Mouse (Mus musculus) intestine, embryonic 16.5 days (tissue): ENCODE measurements around the gene Cdk14. TPM values are rescaled to one million over a fixed set of nuclear protein-coding genes. Genes with fewer than 3 reads are reported as not detected.
A peak's percentile ranks its signal among the peaks of the same experiment; 100 is the strongest.

Source experiments
- ATAC-seq: fragments of 200-750 bp; cut with Nextera tagmentation; 2 replicates; pipeline ENCODE4 v1.8.0; 2017; ENCODE audit warnings: moderate TSS enrichment, moderate library complexity
- H3K27ac ChIP-seq: fragments of 300-500 bp; sonication (generic); 2 replicates; pipeline ENCODE4 v1.5.1; 2014; ENCODE audit warnings: mild to moderate bottlenecking, low read length
- H3K27me3 ChIP-seq: fragments of 300-500 bp; sonication (generic); replicated peaks from 2 replicates; pipeline ENCODE4 v1.6.1; 2014; ENCODE audit warnings: low read length, control low read depth, mixed read lengths; ENCODE audit not compliant: control insufficient read depth, insufficient read depth
- H3K36me3 ChIP-seq: fragments of 300-500 bp; sonication (generic); 2 replicates; pipeline ENCODE4 v1.6.1; 2014; ENCODE audit warnings: low read length, control low read depth; ENCODE audit not compliant: control insufficient read depth, insufficient read depth
- H3K4me1 ChIP-seq: fragments of 300-500 bp; sonication (generic); 2 replicates; pipeline ENCODE4 v1.6.1; 2014; ENCODE audit warnings: low read length, control low read depth, mixed read lengths; ENCODE audit not compliant: control insufficient read depth, insufficient read depth
- H3K4me2 ChIP-seq: fragments of 300-500 bp; sonication (generic); 2 replicates; pipeline ENCODE4 v1.6.1; 2014; ENCODE audit warnings: low read depth, low read length, control low read depth
- H3K4me3 ChIP-seq: fragments of 300-500 bp; sonication (generic); 2 replicates; pipeline ENCODE4 v1.5.1; 2014; ENCODE audit warnings: mild to moderate bottlenecking, low read length
- H3K9ac ChIP-seq: fragments of 300-500 bp; sonication (generic); 2 replicates; pipeline ENCODE4 v1.6.1; 2014; ENCODE audit warnings: low read depth, low read length
- H3K9me3 ChIP-seq: fragments of 300-500 bp; sonication (generic); 2 replicates; pipeline ENCODE4 v1.6.1; 2016; ENCODE audit warnings: low read length, control low read depth; ENCODE audit not compliant: control insufficient read depth
- WGBS: fragments of 180-500 bp; shearing (Covaris S2); extraction: QIAGEN DNeasy Blood & Tissue Kit; methylation state at CpG from one replicate; pipeline ENCODE4 v1.1.7; 2014; 5-methylcytosine and 5-hydroxymethylcytosine counted together
- polyA plus RNA-seq: library from polyadenylated mRNA; unstranded; fragments of >200 nt; fragmentation: Nextera tagmentation; extraction: Ambion mirVana; gene quantifications from 2 replicates; pipeline ENCODE4 v1.2.1, GENCODE M21; 2015

The Cdk14 gene
- polyA plus RNA-seq, 1 experiment from 2014 or later = 8.9 TPM

DNA sequence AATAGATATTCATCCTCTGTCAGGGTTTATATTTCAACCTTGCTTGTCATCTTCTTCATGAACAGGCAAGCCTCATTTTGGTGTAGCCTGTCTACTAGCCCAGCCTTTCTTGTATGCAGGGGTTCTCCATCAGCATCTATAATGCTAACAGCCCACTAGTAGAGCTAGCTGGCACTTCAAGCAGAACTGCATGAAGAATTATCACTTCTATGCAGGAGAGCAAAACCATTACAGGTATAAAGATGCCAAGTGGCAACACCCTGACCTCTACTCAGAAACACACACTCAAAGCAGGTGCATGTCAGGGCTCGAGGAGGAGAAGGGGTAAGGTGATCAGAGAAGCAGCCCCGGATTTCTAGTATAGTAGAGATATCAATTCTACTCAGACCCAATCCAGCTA is 155.4 kb downstream of the Cdk14 start:
- H3K27me3 ChIP-seq = no peaks in the 10 kb centered on the region
- WGBS = 56% methylated on average over 2 of the region's 2 CpGs

DNA sequence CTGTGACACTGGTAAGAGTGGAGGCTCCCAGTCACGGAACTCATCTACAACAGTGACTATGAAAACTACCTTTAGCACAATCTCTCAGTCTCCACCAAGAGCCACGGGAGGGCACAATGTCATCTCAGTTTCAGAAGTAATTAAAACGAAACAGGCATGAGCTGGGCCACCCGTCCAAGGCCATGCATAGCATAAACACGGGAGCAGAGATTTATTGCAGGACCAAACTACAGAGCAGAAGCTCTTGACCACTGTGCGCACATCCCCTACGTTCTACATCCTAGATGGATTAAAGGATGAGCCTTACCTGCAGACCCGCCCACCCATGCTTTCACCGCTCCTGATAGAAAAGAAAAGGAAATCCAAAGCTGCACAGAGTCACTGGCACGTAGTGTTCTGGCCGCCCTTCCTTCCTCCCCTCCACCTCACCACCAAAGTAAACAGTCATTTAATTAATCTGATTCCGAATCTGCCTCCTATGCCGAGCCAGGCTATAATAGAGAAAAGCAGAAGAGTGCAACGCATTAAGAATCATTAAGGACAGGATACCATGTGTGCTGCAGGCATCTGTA is 158.3 kb downstream of the Cdk14 start:
- no peak overlapping the region for H3K4me3 ChIP-seq
- no peaks in the 10 kb centered on the region for H3K9me3 ChIP-seq
- H3K27me3 ChIP-seq = no peaks in the 10 kb centered on the region
- H3K4me1 ChIP-seq = peaks cover 17% of the 10 kb centered on the region
- WGBS = 28% methylated on average over 14 of the region's 14 CpGs
- no peaks in the 10 kb centered on the region for H3K36me3 ChIP-seq
- no peak overlapping the region for H3K9ac ChIP-seq
- peak; percentile 51 for ATAC-seq
- H3K4me2 ChIP-seq = peak overlapping the region; percentile 40
- H3K27ac ChIP-seq = no peak overlapping the region

More for the DNA sequence above, 155.4 kb downstream of the Cdk14 start:
- no peaks in the 10 kb centered on the region for H3K9me3 ChIP-seq
- H3K27ac ChIP-seq = no peak overlapping the region
- no peaks in the 10 kb centered on the region for H3K36me3 ChIP-seq
- no peak overlapping the region for H3K4me3 ChIP-seq
- ATAC-seq = no peak
- no peak overlapping the region for H3K4me2 ChIP-seq
- peaks cover 17% of the 10 kb centered on the region for H3K4me1 ChIP-seq
- H3K9ac ChIP-seq = no peak overlapping the region

DNA sequence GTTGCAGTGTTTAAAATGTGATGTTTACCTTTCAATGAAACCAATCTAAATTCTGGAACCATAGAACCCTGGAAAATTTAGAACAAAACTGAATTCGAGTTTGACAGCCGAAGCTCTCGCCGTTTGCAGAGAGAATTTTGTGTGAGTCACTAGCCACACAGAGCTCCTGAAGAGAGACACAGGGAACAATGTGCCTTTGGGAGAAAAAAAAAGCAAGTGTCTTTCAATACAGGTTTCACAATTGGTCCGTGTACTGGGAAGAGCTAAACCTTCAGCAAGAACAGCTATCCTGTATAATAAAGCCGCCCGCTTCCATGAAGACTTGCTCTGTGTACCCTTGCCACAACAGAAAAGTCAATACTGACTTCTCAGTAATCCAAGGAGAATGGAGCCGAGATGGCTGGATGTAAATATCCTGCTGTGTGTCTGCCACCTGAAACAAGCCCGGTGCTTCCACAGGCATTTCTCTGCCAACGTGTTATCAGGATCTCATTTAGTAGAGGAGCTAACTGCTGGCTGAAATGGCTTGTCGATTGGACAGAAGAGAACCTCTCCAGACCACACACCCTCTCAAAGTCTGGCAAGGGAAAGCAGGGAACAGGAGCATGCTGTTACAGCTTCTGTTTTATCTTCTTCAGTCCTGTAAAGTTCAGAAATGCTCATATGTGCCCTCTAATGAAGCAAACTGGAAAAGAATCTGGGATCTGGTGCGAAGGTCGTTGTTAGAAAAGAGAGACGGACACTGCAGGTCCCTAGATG is 159.0 kb downstream of the Cdk14 start:
- WGBS = 49% methylated on average over 14 of the region's 14 CpGs
- ATAC-seq = 0 out of 2 replicates have a peak, but pooled peaks have one; percentile 34
- Histone ChIP-seq H3K4me2 (peak overlapping the region; percentile 40), H3K9ac (no peak overlapping the region), H3K36me3 (no peaks in the 10 kb centered on the region), H3K4me3 (no peak overlapping the region), H3K4me1 (peaks cover 17% of the 10 kb centered on the region), H3K27me3 (no peaks in the 10 kb centered on the region), H3K9me3 (no peaks in the 10 kb centered on the region), H3K27ac (no peak overlapping the region)

DNA sequence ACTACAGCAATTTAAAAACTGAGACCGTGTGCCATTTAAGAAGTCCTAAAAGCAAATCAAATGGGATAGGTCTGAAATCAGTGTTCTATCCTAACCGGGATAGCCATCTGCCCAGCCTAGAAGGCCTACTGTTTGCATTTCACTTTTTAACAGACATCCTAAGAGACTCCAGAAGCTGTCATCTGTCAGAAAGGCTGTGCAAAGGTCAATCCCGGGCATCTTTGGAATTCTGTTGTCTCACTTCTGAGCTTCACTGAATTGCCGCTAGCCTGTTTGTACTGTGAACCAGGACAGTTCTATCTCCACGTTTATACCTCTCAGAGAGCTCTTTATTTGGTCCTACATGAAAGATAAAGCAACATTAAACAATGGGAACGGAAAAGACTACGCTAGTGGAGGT is 159.8 kb downstream of the Cdk14 start:
- Histone ChIP-seq H3K4me3 (no peak overlapping the region), H3K9ac (no peak overlapping the region), H3K27me3 (no peaks in the 10 kb centered on the region), H3K36me3 (no peaks in the 10 kb centered on the region), H3K9me3 (no peaks in the 10 kb centered on the region), H3K4me1 (peaks cover 13% of the 10 kb centered on the region), H3K4me2 (no peak overlapping the region), H3K27ac (no peak overlapping the region)
- WGBS = 49% methylated on average over 7 of the region's 7 CpGs
- ATAC-seq = no peak

DNA sequence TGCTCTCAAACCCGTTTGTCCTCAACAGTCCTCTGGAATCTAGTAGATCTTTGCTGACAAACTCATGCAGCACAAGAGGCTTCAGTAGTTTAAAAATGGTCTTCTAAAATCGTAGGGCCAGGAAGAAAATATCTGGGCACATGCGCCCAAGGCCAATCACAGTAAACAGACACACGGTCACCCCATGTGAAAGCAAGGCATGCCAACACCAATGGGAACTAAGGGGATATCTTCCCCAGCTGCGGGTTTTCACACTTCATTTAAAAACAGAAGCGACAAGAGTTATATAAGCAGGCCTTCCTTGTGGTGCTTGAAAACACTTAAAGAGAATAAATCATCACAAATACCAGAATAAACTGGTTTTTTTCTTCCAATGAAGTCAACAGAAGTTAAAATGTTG is 165.7 kb downstream of the Cdk14 start:
- WGBS = 66% methylated on average over 6 of the region's 6 CpGs
- Histone ChIP-seq H3K9ac (no peak overlapping the region), H3K9me3 (no peaks in the 10 kb centered on the region), H3K4me1 (no peaks in the 10 kb centered on the region), H3K4me2 (no peak overlapping the region), H3K27me3 (no peaks in the 10 kb centered on the region), H3K36me3 (no peaks in the 10 kb centered on the region), H3K4me3 (no peak overlapping the region), H3K27ac (no peak overlapping the region)
- ATAC-seq = no peak

DNA sequence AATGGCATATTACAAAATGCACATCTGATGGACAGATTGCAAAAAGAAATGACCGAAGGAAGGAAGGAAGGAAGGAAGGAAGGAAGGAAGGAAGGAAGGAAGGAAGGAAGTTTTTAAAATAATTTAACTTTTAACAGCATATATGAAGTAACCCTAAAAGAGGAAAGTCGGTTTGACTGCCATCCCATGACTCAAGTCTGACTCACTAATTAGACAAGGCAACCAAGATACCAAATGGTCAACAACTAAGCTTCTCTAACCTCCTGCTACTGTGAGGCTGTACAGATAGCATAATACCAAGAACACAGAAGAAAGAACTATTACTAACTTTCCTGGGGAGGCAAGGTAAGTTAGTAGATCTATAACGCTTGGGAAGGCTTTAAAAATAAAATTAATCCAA is 166.9 kb downstream of the Cdk14 start:
- no peak for ATAC-seq
- WGBS = 93% methylated on average over 3 of the region's 3 CpGs
- no peaks in the 10 kb centered on the region for H3K4me1 ChIP-seq
- no peak overlapping the region for H3K4me3 ChIP-seq
- no peak overlapping the region for H3K27ac ChIP-seq
- no peaks in the 10 kb centered on the region for H3K36me3 ChIP-seq
- no peaks in the 10 kb centered on the region for H3K27me3 ChIP-seq
- H3K4me2 ChIP-seq = no peak overlapping the region
- no peak overlapping the region for H3K9ac ChIP-seq
- no peaks in the 10 kb centered on the region for H3K9me3 ChIP-seq

DNA sequence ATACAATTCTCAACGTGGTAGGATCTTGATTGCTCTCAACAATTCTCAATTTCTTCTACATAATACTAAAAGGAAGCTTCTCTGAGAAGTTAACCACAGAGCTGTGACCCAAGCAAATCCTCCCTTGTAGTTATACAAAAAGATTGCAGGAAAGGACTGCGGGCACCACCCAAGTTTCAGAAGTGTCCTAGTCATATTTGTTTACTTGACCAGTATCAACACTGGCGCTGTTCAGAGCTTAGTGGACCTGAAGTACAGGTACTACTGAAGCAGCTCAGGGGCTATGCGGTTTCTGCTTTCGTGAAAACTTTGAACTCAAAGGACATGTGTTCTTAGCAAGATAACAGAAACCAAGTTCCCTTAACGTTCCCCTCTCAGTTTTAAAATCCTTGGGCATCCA is 172.4 kb downstream of the Cdk14 start:
- H3K9me3 ChIP-seq = no peaks in the 10 kb centered on the region
- no peak overlapping the region for H3K4me2 ChIP-seq
- H3K9ac ChIP-seq = no peak overlapping the region
- H3K4me1 ChIP-seq = no peaks in the 10 kb centered on the region
- WGBS = 88% methylated on average over 6 of the region's 6 CpGs
- H3K27me3 ChIP-seq = no peaks in the 10 kb centered on the region
- no peak for ATAC-seq
- no peak overlapping the region for H3K4me3 ChIP-seq
- no peaks in the 10 kb centered on the region for H3K36me3 ChIP-seq
- H3K27ac ChIP-seq = no peak overlapping the region

DNA sequence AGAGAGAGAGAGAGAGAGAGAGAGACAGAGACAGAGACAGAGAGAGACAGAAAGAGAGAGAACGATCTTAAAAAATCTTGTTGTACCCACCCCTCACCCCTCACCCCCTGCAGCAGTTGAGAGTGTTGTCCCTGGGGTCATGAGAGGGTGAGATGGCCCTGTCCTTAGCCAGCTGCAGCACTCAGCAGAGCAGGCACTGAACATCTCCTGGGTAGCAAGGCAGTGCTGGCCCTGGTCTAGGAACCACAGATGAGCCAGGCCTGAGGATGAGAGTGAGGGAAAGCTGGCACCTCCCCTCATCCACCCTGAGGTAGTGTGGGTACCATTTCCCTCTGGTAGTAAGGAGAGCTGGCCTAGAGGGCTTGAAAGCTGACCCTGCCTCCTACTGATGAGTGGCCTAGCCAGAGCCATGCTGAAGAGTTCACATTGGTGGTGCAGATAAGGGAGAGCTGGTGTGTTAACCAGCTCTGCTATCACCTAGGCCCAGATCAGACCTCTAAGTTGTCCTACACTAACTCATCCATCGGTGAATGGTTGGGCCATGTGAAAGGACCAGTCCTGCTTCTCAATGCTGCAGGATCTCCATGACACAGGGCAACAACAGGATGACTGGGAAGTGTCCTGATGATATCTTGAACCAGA is 173.5 kb downstream of the Cdk14 start:
- Histone ChIP-seq H3K4me3 (no peak overlapping the region), H3K4me1 (no peaks in the 10 kb centered on the region), H3K27me3 (no peaks in the 10 kb centered on the region), H3K36me3 (no peaks in the 10 kb centered on the region), H3K9me3 (no peaks in the 10 kb centered on the region), H3K4me2 (no peak overlapping the region), H3K9ac (no peak overlapping the region), H3K27ac (no peak overlapping the region)
- no peak for ATAC-seq
- WGBS = 96% methylated on average over 2 of the region's 2 CpGs

DNA sequence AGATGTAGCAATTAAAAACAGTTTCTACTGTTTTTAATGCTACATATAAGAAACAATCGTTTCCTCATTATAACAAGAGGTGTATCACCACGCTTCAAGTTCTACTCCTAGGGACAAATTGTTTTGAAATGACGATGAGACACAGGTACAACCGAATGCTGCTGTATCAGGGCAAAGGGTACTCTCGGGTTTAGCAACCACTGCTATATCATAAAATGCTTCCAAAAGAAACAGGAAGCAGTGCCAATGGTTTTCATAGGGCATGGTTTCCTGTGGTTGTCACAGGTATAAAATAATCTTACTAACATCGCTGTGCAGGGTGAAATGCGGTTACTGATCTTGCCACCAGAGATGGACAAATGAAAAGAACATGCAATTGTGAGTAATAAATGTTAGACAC is 174.9 kb downstream of the Cdk14 start:
- no peak overlapping the region for H3K27ac ChIP-seq
- H3K4me1 ChIP-seq = no peaks in the 10 kb centered on the region
- H3K27me3 ChIP-seq = no peaks in the 10 kb centered on the region
- H3K36me3 ChIP-seq = no peaks in the 10 kb centered on the region
- WGBS = 93% methylated on average over 7 of the region's 7 CpGs
- ATAC-seq = no peak
- H3K4me2 ChIP-seq = no peak overlapping the region
- H3K4me3 ChIP-seq = no peak overlapping the region
- H3K9ac ChIP-seq = no peak overlapping the region
- no peaks in the 10 kb centered on the region for H3K9me3 ChIP-seq
